Mouse (Mus musculus) liver, embryonic 14.5 days (tissue): ENCODE measurements around the gene Nans. TPM values are rescaled to one million over a fixed set of nuclear protein-coding genes. Genes with fewer than 3 reads are reported as not detected.
A peak's percentile ranks its signal among the peaks of the same experiment; 100 is the strongest.

ENCODE experiments used
- ATAC-seq: fragments of 200-750 bp; cut with Nextera tagmentation; 2 replicates; pipeline ENCODE4 v1.8.0; 2017; ENCODE audit warnings: moderate number of reproducible peaks, mild to moderate bottlenecking, moderate library complexity; ENCODE audit not compliant: insufficient read depth
- DNase-seq, 3 experiments: peaks; one replicate each; pipeline ENCODE4 v3.0.0-alpha.2; 2012 to 2013; ENCODE audit warnings: low read depth in 3 of 3, low spot score in 3 of 3
- H3K27ac ChIP-seq: fragments of 300-500 bp; sonication (generic); 2 replicates; pipeline ENCODE4 v1.5.1; 2014; ENCODE audit warnings: moderate library complexity, mild to moderate bottlenecking, control low read depth, inconsistent platforms
- H3K27me3 ChIP-seq: fragments of 300-500 bp; sonication (generic); 2 replicates; pipeline ENCODE4 v1.6.1; 2014; ENCODE audit warnings: mild to moderate bottlenecking, low read length, moderate library complexity; ENCODE audit not compliant: control insufficient read depth, insufficient read depth
- H3K36me3 ChIP-seq: fragments of 300-500 bp; sonication (generic); replicated peaks from 2 replicates; pipeline ENCODE4 v1.6.1; 2014; ENCODE audit warnings: low read depth; ENCODE audit not compliant: control insufficient read depth, insufficient read depth
- H3K4me1 ChIP-seq, 2 experiments: fragments of 200-500 bp in 1 of 2; fragments of 300-500 bp in 1 of 2; sonication (generic) in 1 of 2; replicated peaks; 2 replicates each; pipeline ENCODE4 v1.6.1; 2012 to 2014; ENCODE audit warnings: antibody characterized with exemption in 1 of 2, inconsistent platforms in 1 of 2, low read length in 1 of 2; ENCODE audit not compliant: control insufficient read depth in 2 of 2, insufficient read depth in 2 of 2
- H3K4me2 ChIP-seq: fragments of 300-500 bp; sonication (generic); 2 replicates; pipeline ENCODE4 v1.6.1; 2014; ENCODE audit warnings: low read depth, mild to moderate bottlenecking, control low read depth, moderate library complexity
- H3K4me3 ChIP-seq, 2 experiments: fragments of 200-500 bp in 1 of 2; fragments of 300-500 bp in 1 of 2; sonication (generic) in 1 of 2; 2 replicates each; pipeline ENCODE4 v1.5.1; 2012 to 2014; ENCODE audit warnings: low read depth in 2 of 2, low read length in 2 of 2, mild to moderate bottlenecking in 2 of 2, control low read depth in 1 of 2, inconsistent platforms in 1 of 2, moderate library complexity in 1 of 2; ENCODE audit not compliant: insufficient read depth in 1 of 2
- H3K9ac ChIP-seq: fragments of 300-500 bp; sonication (generic); replicated peaks from 2 replicates; pipeline ENCODE4 v1.6.1; 2014; ENCODE audit warnings: mild to moderate bottlenecking, control low read depth, moderate library complexity
- H3K9me3 ChIP-seq: fragments of 300-500 bp; sonication (generic); 2 replicates; pipeline ENCODE4 v1.6.1; 2016; ENCODE audit warnings: low read length, mixed read lengths; ENCODE audit not compliant: control insufficient read depth
- CTCF ChIP-seq: IDR thresholded peaks from 2 replicates; pipeline ENCODE4 v1.5.1; 2016; ENCODE audit warnings: antibody characterized with exemption, low read depth, control low read depth
- EP300 ChIP-seq: IDR thresholded peaks from 2 replicates; pipeline ENCODE4 v1.6.1; 2016; ENCODE audit warnings: antibody characterized with exemption, low read depth
- WGBS: fragments of 180-500 bp; shearing (Covaris S2); extraction: QIAGEN DNeasy Blood & Tissue Kit; methylation state at CpG from one replicate; pipeline ENCODE4 v1.1.7; 2014; ENCODE audit not compliant: insufficient replicate concordance; 5-methylcytosine and 5-hydroxymethylcytosine counted together
- polyA plus RNA-seq, 2 experiments: library from polyadenylated mRNA; depleted of rRNA in 1 of 2; stranded (reverse) in 1 of 2; unstranded in 1 of 2; fragments of >200 nt; fragmentation: Nextera tagmentation in 1 of 2; extraction: Ambion mirVana in 1 of 2; gene quantifications; 2 replicates each; pipeline versions ENCODE4 v1.2.1 to v1.2.3; 2012 to 2014

Gene Nans
- polyA plus RNA-seq, 2 experiments: 32.9 to 51.8 TPM

GRCm38 (mm10) chr4:46479081-46479480 is 10.0 kb upstream of the Nans start:
- H3K4me1 ChIP-seq: no peaks in the 10 kb centered on the region
- DNase-seq: no peak
- H3K4me2 ChIP-seq: no peak overlapping the region
- no peaks in the 10 kb centered on the region for H3K27me3 ChIP-seq
- no peak overlapping the region for H3K4me3 ChIP-seq
- no peak for ATAC-seq
- H3K27ac ChIP-seq: no peak overlapping the region
- WGBS: 96% methylated on average over 2 of the region's 2 CpGs
- peaks cover 44% of the 10 kb centered on the region for H3K36me3 ChIP-seq
- H3K9ac ChIP-seq: no peak overlapping the region
- TF ChIP-seq CTCF (no peak), EP300 (no peak)
- no peaks in the 10 kb centered on the region for H3K9me3 ChIP-seq

- ATAC-seq: no peak
- peak overlapping the region; percentile 43 for H3K9ac ChIP-seq
These were observed 3.2 kb upstream of the Nans start for GRCm38 (mm10) chr4:46485696-46486417.

DNA sequence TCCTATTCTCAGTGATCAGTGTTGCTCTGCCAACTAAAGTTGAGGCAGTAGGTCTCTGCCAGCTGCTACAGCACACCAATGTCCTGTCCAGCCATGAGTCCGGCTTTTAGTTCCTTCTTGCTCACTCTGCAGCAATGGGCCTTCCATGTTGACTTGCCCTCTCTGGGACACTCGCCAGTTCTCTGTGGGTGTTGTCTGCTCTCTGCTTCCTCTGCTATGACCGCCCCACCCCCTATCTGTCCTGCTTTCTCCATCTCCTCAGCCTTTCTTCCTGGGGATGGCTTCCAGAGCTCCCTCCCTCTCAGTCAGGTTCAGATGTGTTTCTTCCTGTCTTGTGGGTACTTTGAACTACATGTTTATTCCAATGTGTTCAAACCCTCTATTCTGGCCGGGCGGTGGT is 1.7 kb upstream of the Nans start:
- peaks cover 3% of the 10 kb centered on the region for H3K36me3 ChIP-seq
- no peak overlapping the region for H3K27ac ChIP-seq
- 79% methylated on average over 5 of the region's 5 CpGs for WGBS
- H3K4me2 ChIP-seq: no peak overlapping the region
- no peak for TF ChIP-seq EP300
- no peak; the same call in 1 of the 2 replicates for TF ChIP-seq CTCF
- H3K4me3 ChIP-seq: no peak overlapping the region
- no peak for ATAC-seq
- no peak for DNase-seq
- peaks cover 20 to 22% of the 10 kb centered on the region in 2 experiments for H3K4me1 ChIP-seq
- no peaks in the 10 kb centered on the region for H3K27me3 ChIP-seq
- H3K9ac ChIP-seq: no peak overlapping the region
- H3K9me3 ChIP-seq: no peaks in the 10 kb centered on the region

More at GRCm38 (mm10) chr4:46485696-46486417, 3.2 kb upstream of the Nans start:
- 18% methylated on average over 14 of the region's 14 CpGs for WGBS
- H3K4me2 ChIP-seq: peak overlapping the region; percentile 27
- H3K36me3 ChIP-seq: no peaks in the 10 kb centered on the region
- H3K4me1 ChIP-seq: peaks cover 20 to 22% of the 10 kb centered on the region in 2 experiments
- H3K27me3 ChIP-seq: no peaks in the 10 kb centered on the region
- peak overlapping the region; percentile 50 for H3K27ac ChIP-seq
- H3K9me3 ChIP-seq: no peaks in the 10 kb centered on the region
- peak in 2 of 3 experiments; percentile 47 to 51 for DNase-seq
- no peak overlapping the region for H3K4me3 ChIP-seq
- no peak for TF ChIP-seq CTCF
- no peak for TF ChIP-seq EP300

- no peaks in the 10 kb centered on the region for H3K9me3 ChIP-seq
- H3K27me3 ChIP-seq: no peaks in the 10 kb centered on the region
- peaks cover 29% of the 10 kb centered on the region for H3K36me3 ChIP-seq
- H3K9ac ChIP-seq: no peak overlapping the region
- H3K4me3 ChIP-seq: no peak overlapping the region
- ATAC-seq: no peak
- H3K4me1 ChIP-seq: peaks cover 10 to 13% of the 10 kb centered on the region in 2 experiments
- no peak for DNase-seq
- TF ChIP-seq CTCF (no peak), EP300 (no peak)
- no peak overlapping the region for H3K4me2 ChIP-seq
- no peak overlapping the region for H3K27ac ChIP-seq
- whole genome bisulfite sequencing: 87% methylated on average over 6 of the region's 6 CpGs
These were observed 4.0 kb downstream of the Nans start for GRCm38 (mm10) chr4:46493071-46493470.

DNA sequence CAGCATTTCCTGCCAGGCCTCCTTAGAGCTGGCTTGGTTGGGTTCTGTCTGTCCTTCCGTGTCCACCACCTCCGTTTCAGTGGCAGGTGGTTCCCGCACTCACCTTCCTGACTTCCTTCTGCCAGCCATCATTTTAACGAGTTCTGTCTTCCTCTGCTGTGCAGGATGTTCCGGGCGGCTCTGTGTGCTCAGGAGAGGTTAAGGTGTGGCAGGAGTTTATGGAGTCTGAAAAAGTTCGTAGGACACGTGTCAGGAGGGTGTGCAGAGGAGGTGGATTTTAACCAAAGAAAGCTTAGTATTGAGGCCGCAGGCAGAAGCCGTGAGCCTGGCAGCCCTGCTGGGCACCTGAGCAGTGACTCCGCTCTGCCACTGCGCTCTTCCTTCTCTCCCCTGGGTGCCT is 6.5 kb downstream of the Nans start:
- peaks cover 42% of the 10 kb centered on the region for H3K36me3 ChIP-seq

More for the DNA sequence above, 6.5 kb downstream of the Nans start:
- Histone ChIP-seq H3K9me3 (no peaks in the 10 kb centered on the region), H3K4me2 (no peak overlapping the region), H3K4me1 (peaks cover 3% of the 10 kb centered on the region in 2 experiments; a peak in 2 of 4 replicates), H3K4me3 (no peak overlapping the region), H3K27ac (no peak overlapping the region), H3K27me3 (no peaks in the 10 kb centered on the region), H3K9ac (no peak overlapping the region)
- ATAC-seq (no peak), DNase-seq (no peak)
- TF ChIP-seq CTCF: no peak
- TF ChIP-seq EP300: no peak
- WGBS: 85% methylated on average over 12 of the region's 12 CpGs
